Mouse (Mus musculus) liver, adult 2 months (tissue): ENCODE data around the gene Atp8a2.

ENCODE experiments used
- CTCF ChIP-seq: fragments of 200-500 bp; IDR thresholded peaks from 2 replicates; pipeline ENCODE4 v1.5.1; 2011; ENCODE audit warnings: low read depth, low read length, control low read depth
- POLR2A ChIP-seq: fragments of 200-500 bp; IDR thresholded peaks from 2 replicates; pipeline ENCODE4 v1.6.1; 2011; ENCODE audit warnings: low read length, control low read depth; ENCODE audit not compliant: insufficient read depth; ENCODE audit errors: extremely low read depth

DNA sequence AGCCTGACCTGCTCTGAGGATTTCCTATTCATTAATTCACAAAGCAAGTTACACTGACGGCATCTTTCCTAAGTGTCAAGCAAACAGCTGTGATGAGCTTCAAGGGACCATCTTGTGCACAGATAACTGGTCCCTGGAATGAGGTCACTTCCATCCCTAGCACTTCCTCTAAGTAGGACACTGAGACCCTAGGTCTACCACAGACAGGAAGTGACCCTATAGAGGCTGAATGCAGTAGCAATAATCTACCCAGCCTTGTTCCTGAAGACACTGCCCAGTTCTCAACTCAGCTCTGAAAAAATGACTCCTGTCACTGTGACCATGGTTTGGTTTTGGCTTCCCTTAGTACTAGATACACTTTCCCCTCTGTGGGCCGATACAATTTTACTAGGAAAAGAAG, 219.0 kb downstream of the Atp8a2 start:
- TF ChIP-seq CTCF (no peak), POLR2A (no peak)
